Mouse (Mus musculus): Measurements from ENCODE around the gene Acta2.

DNA sequence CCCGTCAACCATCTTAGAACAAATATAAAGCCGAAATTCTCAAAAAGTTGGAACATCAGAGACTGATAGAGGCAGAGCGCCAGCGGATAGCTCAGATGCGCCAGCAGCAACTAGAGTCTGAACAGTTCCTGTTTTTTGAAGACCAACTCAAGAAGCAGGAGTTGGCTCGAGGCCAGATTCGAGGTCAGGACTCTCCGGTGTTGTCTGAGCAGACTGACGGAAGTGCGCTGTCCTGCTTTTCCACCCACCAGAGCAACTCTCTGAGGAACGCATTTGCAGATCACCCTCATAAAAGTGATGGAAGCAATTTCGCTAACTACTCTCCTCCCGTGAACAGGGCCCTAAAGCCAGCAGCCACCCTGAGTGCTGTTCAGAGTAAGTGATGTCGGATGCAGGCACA is 21.4 kb downstream of the Acta2 start:
- TF ChIP-seq MAX (IDR thresholded peaks at IDR 0.05; ENCODE audit: low read depth) (no peak), POLR2AphosphoS2 (IDR thresholded peaks at IDR 0.05; ENCODE audit: insufficient read length, low read depth) (no peak), MYOG (IDR thresholded peaks at IDR 0.05; ENCODE audit: control insufficient read depth in 1 of 3, insufficient read depth in 1 of 3, insufficient read length in 2 of 3, low read depth in 2 of 3) (no peak), POLR2A (IDR thresholded peaks at IDR 0.05; ENCODE audit: insufficient read length, low read depth) (no peak), E2F4 (IDR thresholded peaks at IDR 0.05; ENCODE audit: insufficient read depth) (no peak), USF1 (IDR thresholded peaks at IDR 0.05; ENCODE audit: low read depth) (no peak), TCF12 (IDR thresholded peaks at IDR 0.05; ENCODE audit: insufficient read depth, poor library complexity, severe bottlenecking) (no peak)

Data from myocyte (in vitro differentiated cells).